Mouse (Mus musculus): Measurements from ENCODE around the gene Wfs1.

The Wfs1 gene

DNA sequence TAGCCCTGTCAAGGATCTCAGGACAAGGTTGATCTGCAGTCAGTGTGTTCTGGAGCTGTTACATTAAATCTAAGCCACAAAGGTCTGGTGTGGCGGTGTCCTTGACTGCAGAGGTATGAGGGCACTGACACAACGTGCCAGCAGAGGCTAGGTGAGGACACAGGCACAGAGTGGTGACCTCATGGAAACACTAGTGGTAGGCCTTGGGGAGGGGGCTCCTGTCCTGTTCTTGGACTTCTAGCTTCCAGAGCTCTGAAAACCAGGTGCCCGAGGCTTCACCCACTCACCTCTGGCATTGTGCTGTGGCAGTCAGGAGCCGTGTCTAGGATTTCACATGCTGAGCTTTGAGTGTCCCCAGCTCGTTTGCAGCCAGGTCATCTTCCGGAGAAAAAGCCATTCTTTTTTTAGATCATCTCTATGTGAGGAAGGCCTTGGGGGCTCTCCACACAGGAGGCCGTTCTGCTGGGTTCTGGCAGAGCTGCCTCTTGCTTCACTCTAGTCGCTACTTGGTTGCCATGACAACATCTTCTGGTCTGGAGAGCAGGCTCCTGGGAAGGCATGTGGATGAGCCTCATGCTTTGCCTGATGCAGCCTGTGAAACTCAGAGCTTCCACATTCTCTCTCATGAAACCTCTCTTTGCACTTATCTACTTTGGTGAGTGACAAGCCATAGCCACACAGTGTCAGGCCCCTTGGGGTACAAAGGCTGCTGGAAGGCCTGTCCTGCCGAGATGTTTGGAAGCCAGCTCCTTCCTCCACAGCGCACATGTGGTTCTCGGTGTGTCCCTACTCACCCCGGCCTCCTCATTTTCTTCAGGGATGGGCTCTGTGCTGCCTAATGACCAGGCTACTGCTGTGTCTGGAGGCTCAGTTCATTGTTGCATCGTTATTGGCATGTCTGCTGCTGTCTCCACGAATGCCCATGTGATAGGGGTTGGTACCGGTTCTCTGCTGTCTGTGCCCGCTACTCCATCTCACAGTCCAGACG lies 53.2 kb downstream of the Wfs1 start:
- DNase-seq (ENCODE audit: low read depth, low spot score): no peak

- no peak for DNase-seq (ENCODE audit: low read depth, low spot score)
These were observed 55.6 kb downstream of the Wfs1 start for GRCm38 (mm10) chr5:36933383-36933782.

- DNase-seq (ENCODE audit: low read depth, low spot score): no peak
These were observed 59.6 kb downstream of the Wfs1 start for GRCm38 (mm10) chr5:36929376-36929775.

DNA sequence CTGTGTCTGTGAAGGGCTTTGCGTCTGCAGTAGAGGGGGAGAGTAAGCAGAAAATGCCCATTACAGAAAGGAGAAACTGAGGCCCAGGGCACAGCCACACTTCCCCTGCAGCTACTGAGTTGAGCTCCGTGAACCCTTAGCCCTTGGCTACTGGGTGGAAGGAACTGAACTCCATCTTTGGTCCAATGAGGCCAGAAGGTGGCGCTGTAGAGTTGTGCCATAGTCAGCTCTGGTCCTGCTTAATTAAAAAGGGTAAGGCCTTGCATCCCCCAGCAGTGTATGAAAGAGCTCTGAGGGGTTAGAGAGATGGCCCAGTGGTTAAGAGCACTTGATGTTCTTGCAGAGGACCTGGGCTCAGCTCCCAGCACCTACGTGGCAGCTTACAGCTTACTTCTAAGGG lies 60.3 kb downstream of the Wfs1 start:
- no peak for DNase-seq (ENCODE audit: low read depth, low spot score)

GRCm38 (mm10) chr5:36923826-36924700 lies 64.9 kb downstream of the Wfs1 start:
- DNase-seq (ENCODE audit: low read depth, low spot score): no peak

- no peak for DNase-seq (ENCODE audit: low read depth, low spot score)
These were observed 66.2 kb downstream of the Wfs1 start for GRCm38 (mm10) chr5:36922811-36923210.

GRCm38 (mm10) chr5:36921871-36922270 lies 67.1 kb downstream of the Wfs1 start:
- DNase-seq (ENCODE audit: low read depth, low spot score): no peak

- no peak for DNase-seq (ENCODE audit: low read depth, low spot score)
These were observed 68.9 kb downstream of the Wfs1 start for GRCm38 (mm10) chr5:36920072-36920471.

DNA sequence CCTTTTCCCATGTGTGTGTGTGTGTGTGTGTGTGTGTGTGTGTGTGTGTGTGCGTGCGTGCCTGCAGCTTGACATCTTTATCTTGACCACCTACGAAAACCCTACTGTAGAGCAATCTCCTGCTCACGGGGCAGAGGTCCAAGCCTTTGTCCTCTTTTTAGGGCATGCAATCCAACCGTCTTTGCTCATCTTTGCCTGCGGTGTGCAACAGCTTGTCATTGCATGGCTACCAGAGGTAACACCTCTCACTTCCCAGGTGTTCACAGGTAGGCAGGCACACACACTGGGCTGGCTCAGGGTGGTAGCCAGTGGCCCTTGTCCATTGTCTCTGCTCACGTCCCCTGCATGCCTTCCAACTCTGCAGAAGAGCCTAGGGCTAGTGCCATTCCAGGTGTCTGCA lies 71.0 kb downstream of the Wfs1 start:
- DNase-seq (ENCODE audit: low read depth, low spot score): no peak

- no peak for DNase-seq (ENCODE audit: low read depth, low spot score)
These were observed 71.8 kb downstream of the Wfs1 start for GRCm38 (mm10) chr5:36917245-36917644.

- DNase-seq (ENCODE audit: low read depth, low spot score): no peak
These were observed 72.4 kb downstream of the Wfs1 start for GRCm38 (mm10) chr5:36916581-36916980.

Measured in embryo, embryonic 11.5 days (tissue).